Mouse (Mus musculus): ENCODE measurements around the gene Acss1. TPM values are rescaled to one million over a fixed set of nuclear protein-coding genes. Genes with fewer than 3 reads are reported as not detected.

Acss1 gene
- polyA plus RNA-seq, 1 experiment: 31.2 TPM

DNA sequence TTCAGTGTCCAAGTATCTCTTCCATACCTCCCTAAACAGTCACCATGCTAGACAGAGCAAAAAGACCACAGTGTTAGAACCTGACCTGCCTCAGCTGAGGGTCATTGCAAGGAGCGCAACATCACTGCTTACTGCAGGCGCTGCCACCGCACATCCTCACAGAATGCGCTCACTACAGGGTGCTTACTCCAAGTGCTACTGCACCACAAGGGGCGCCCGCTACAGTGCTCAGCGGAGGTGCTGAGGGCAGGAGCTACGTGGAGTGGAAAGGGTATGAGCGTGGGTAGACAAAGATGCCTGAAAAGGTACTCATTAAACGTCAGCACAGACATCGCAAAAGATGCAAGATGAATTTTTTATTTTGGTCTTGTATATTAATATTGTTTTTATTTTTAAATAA is 79.2 kb downstream of the Acss1 start:
- no peak overlapping the region for H3K27ac ChIP-seq (ENCODE audit: control insufficient read depth, insufficient read depth, low read depth, low read length, poor library complexity)
- no peaks in the 10 kb centered on the region for H3K4me1 ChIP-seq (ENCODE audit: control insufficient read depth, insufficient read depth, low read length)
- H3K4me3 ChIP-seq (replicated peaks; ENCODE audit: control insufficient read depth, low read depth, low read length): no peak overlapping the region
- 93% methylated on average over 11 of the region's 11 CpGs for WGBS
- TF ChIP-seq POLR2A (IDR thresholded peaks at IDR 0.05; ENCODE audit: borderline replicate concordance, control insufficient read depth, low read depth, low read length) (no peak), CTCF (IDR thresholded peaks at IDR 0.05; ENCODE audit: control insufficient read depth, insufficient read depth, low read length) (no peak)

DNA sequence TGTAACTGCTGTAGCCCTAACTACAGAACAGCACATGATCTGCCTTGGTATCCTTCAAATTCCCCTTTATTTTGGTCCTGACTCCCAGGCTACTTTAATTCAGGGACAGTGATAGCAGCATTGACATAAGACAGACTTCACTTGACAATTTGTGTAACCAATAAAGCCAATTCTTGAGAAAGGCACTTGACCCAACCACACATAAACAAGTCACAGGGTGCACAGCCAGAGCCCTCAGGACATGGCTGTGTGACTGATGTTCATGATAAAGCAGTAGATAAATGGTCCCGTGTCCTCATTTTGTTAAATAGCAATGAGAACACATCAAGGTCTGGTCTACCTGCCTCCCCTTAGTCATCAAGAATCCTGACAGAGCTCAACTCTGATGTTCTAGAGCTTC is 88.7 kb downstream of the Acss1 start:
- Histone ChIP-seq H3K4me1 (ENCODE audit: control insufficient read depth, insufficient read depth, low read length) (no peaks in the 10 kb centered on the region), H3K27ac (ENCODE audit: control insufficient read depth, insufficient read depth, low read depth, low read length, poor library complexity) (no peak overlapping the region), H3K4me3 (replicated peaks; ENCODE audit: control insufficient read depth, low read depth, low read length) (no peak overlapping the region)
- TF ChIP-seq CTCF (IDR thresholded peaks at IDR 0.05; ENCODE audit: control insufficient read depth, insufficient read depth, low read length): no peak
- TF ChIP-seq POLR2A (IDR thresholded peaks at IDR 0.05; ENCODE audit: borderline replicate concordance, control insufficient read depth, low read depth, low read length): no peak
- WGBS: 72% methylated on average over 1 of the region's 1 CpGs

DNA sequence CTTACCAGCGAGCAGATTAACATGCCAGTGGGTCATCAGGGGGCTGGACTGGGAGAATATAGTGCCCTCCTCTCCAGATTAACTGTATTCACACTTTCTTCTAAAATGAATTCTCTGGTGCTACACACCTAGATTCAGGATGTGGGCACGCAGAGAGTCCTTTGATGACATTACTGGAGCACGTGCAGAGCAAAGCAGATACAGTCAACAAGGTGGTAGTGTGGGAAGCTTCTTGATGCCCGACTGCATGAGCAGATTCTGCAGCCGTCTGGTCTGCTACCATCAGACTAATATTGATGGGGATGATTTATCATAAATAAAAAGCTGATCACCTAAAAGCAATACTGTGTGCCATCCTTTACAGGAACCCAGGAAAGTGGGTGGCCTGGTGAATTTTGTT is 89.7 kb downstream of the Acss1 start:
- Histone ChIP-seq H3K4me3 (replicated peaks; ENCODE audit: control insufficient read depth, low read depth, low read length) (no peak overlapping the region), H3K4me1 (ENCODE audit: control insufficient read depth, insufficient read depth, low read length) (no peaks in the 10 kb centered on the region), H3K27ac (ENCODE audit: control insufficient read depth, insufficient read depth, low read depth, low read length, poor library complexity) (no peak overlapping the region)
- WGBS: 75% methylated on average over 5 of the region's 5 CpGs
- TF ChIP-seq CTCF (IDR thresholded peaks at IDR 0.05; ENCODE audit: control insufficient read depth, insufficient read depth, low read length): no peak
- no peak for TF ChIP-seq POLR2A (IDR thresholded peaks at IDR 0.05; ENCODE audit: borderline replicate concordance, control insufficient read depth, low read depth, low read length)

DNA sequence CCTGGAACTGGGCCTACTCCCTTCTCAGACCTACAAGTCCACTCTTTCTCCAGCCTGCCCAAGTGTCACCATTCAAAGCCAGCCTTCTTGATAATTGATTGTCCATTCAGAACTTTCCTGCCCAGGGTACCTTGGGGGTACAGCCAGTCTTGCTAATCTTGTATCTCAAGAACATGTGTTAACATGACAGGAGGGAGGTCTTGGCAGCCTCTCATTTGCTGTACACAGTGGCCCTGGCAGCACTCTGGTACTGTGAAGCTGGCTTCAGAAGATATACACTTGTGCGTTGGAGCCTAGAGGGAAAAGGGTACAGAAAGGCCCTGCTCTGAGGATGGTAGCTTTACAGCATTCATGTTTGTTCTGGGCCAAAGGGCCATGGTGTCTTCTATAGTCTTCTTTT is 92.0 kb downstream of the Acss1 start:
- TF ChIP-seq POLR2A (IDR thresholded peaks at IDR 0.05; ENCODE audit: borderline replicate concordance, control insufficient read depth, low read depth, low read length): no peak
- no peak for TF ChIP-seq CTCF (IDR thresholded peaks at IDR 0.05; ENCODE audit: control insufficient read depth, insufficient read depth, low read length)
- Histone ChIP-seq H3K4me1 (ENCODE audit: control insufficient read depth, insufficient read depth, low read length) (no peaks in the 10 kb centered on the region; the same call in none of the 2 replicates), H3K27ac (ENCODE audit: control insufficient read depth, insufficient read depth, low read depth, low read length, poor library complexity) (no peak overlapping the region), H3K4me3 (replicated peaks; ENCODE audit: control insufficient read depth, low read depth, low read length) (no peak overlapping the region)
- WGBS: 89% methylated on average over 1 of the region's 1 CpGs

DNA sequence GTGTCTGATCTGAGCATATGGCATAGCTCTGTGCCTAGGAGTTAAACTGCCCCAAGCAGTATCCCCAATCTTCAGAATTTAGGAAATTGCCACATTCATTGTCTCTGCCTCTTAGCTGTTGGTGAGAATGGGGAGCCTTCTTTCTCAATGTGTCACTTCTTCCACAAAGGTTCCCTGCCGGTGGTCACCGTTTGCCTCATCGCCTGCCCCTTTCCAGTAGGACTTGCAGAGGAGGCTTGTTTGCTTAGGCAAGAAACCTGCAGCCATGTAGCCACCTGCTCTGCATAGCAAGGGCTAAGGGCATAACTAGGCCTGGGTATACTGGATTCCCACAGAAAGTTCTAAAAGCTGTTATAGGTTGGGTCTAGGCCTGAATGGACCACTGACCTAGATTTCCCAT is 95.8 kb downstream of the Acss1 start:
- TF ChIP-seq CTCF (IDR thresholded peaks at IDR 0.05; ENCODE audit: control insufficient read depth, insufficient read depth, low read length) (no peak), POLR2A (IDR thresholded peaks at IDR 0.05; ENCODE audit: borderline replicate concordance, control insufficient read depth, low read depth, low read length) (no peak)
- H3K4me3 ChIP-seq (replicated peaks; ENCODE audit: control insufficient read depth, low read depth, low read length): no peak overlapping the region
- no peaks in the 10 kb centered on the region; the same call in none of the 2 replicates for H3K4me1 ChIP-seq (ENCODE audit: control insufficient read depth, insufficient read depth, low read length)
- H3K27ac ChIP-seq (ENCODE audit: control insufficient read depth, insufficient read depth, low read depth, low read length, poor library complexity): no peak overlapping the region
- WGBS: 34% methylated on average over 3 of the region's 3 CpGs

DNA sequence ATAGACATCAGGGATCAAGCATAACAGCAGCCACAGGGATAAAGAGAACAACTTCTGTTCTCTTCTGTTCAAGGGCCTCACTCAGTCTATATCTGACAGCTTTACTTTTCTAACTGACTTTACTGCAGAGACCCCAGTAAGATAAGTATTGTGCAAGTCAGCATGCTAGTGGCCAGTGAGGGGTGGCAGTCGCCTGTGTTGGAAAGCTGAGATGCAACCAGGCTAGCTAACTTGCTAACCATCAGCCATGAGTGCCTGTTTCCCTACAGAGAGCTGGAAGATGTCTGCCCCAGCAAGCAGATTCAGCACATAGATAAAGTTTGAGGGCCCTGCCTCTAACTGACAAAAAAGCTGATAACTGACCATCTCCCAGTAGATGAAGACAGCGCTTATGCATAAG is 97.5 kb downstream of the Acss1 start:
- TF ChIP-seq POLR2A (IDR thresholded peaks at IDR 0.05; ENCODE audit: borderline replicate concordance, control insufficient read depth, low read depth, low read length) (no peak), CTCF (IDR thresholded peaks at IDR 0.05; ENCODE audit: control insufficient read depth, insufficient read depth, low read length) (no peak)
- WGBS: 25% methylated on average over 2 of the region's 2 CpGs
- Histone ChIP-seq H3K4me1 (ENCODE audit: control insufficient read depth, insufficient read depth, low read length) (peaks cover 5% of the 10 kb centered on the region), H3K4me3 (replicated peaks; ENCODE audit: control insufficient read depth, low read depth, low read length) (peak overlapping the region; percentile 31), H3K27ac (ENCODE audit: control insufficient read depth, insufficient read depth, low read depth, low read length, poor library complexity) (peak overlapping the region; percentile 15; the same call in 1 of the 2 replicates)

DNA sequence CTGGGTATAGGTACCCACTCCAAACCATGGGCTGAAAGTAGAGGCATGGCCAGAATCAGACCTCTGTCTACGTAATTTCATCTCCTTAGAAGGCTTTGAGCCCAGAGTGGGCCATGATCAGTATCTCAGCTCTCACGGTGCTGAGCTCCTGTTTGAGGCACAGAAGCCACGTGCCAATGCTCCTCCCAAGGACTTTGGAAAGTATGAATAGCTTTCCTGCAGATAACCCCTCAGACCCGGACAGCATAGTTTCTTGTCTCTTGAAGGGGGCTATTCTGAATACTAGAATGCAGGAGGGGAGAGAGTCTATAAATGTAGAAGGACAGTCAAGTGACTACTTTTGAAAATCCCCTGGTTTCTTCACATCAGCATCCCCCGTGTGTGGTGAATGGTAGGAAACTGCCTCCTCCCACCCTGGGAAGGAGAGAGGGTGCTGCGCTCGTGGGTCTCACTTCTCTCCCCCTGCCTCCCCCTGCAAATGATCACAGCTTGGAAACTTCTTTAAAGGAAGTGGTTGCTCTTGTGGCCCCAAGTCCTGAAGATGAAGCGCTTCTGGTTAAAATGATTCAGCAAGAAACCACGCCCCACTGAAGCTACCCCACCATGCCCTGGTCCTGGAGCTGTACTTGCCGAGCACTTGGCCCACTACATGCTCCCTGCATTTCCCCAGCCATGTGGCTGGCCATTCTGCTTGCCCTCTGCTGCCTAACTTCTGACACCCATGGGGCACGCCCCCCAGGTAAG is 98.3 kb downstream of the Acss1 start, which contains the start of gene Cst7:
Gene Cst7, plus strand, starts transcription at position 569 of the 744 bp plus-strand sequence.
- Histone ChIP-seq H3K27ac (ENCODE audit: control insufficient read depth, insufficient read depth, low read depth, low read length, poor library complexity) (peak within 1 kb of the TSS; percentile 60), H3K4me1 (ENCODE audit: control insufficient read depth, insufficient read depth, low read length) (peaks cover 5% of the 10 kb centered on the region), H3K4me3 (replicated peaks; ENCODE audit: control insufficient read depth, low read depth, low read length) (peak within 1 kb of the TSS; percentile 31)
- WGBS: 9% methylated on average over 11 of the region's 11 CpGs
- no peak for TF ChIP-seq POLR2A (IDR thresholded peaks at IDR 0.05; ENCODE audit: borderline replicate concordance, control insufficient read depth, low read depth, low read length)
- no peak for TF ChIP-seq CTCF (IDR thresholded peaks at IDR 0.05; ENCODE audit: control insufficient read depth, insufficient read depth, low read length)

Other genes starting within 250 kb of the Acss1 start
- 0.97 TPM in 1 of 2 replicates, not detected in the other for gene Zfp442, start 217.0 kb downstream of the Acss1 start, polyA plus RNA-seq (2011; ENCODE audit: insufficient read depth, insufficient read length, low replicate concordance, missing spikeins)
- not detected in 2 replicates for gene Zfp345, start 183.4 kb downstream of the Acss1 start, polyA plus RNA-seq (2011; ENCODE audit: insufficient read depth, insufficient read length, low replicate concordance, missing spikeins)
- gene Cst7, start 98.1 kb downstream of the Acss1 start, polyA plus RNA-seq (2011; ENCODE audit: insufficient read depth, insufficient read length, low replicate concordance, missing spikeins): 5.2 and 5.3 TPM in 2 replicates
- gene Apmap, start 59.9 kb downstream of the Acss1 start, polyA plus RNA-seq (2011; ENCODE audit: insufficient read depth, insufficient read length, low replicate concordance, missing spikeins): 10.7 and 18.0 TPM in 2 replicates
- 0.80 and 1.2 TPM in 2 replicates for gene Vsx1, start 20.9 kb upstream of the Acss1 start, polyA plus RNA-seq (2011; ENCODE audit: insufficient read depth, insufficient read length, low replicate concordance, missing spikeins)
- gene Entpd6, start 80.5 kb upstream of the Acss1 start, polyA plus RNA-seq (2011; ENCODE audit: insufficient read depth, insufficient read length, low replicate concordance, missing spikeins): 5.3 and 5.6 TPM in 2 replicates
- 7.9 and 10.3 TPM in 2 replicates for gene Pygb, start 118.2 kb upstream of the Acss1 start, polyA plus RNA-seq (2011; ENCODE audit: insufficient read depth, insufficient read length, low replicate concordance, missing spikeins)
- 18.5 and 31.7 TPM in 2 replicates for gene Abhd12, start 236.2 kb upstream of the Acss1 start, polyA plus RNA-seq (2011; ENCODE audit: insufficient read depth, insufficient read length, low replicate concordance, missing spikeins)
- gene Gins1, start 236.9 kb upstream of the Acss1 start, polyA plus RNA-seq (2011; ENCODE audit: insufficient read depth, insufficient read length, low replicate concordance, missing spikeins): 29.1 and 37.4 TPM in 2 replicates